Mouse (Mus musculus) forebrain, embryonic 10.5 days (tissue): ENCODE measurements around the gene Tmf1. TPM values are rescaled to one million over a fixed set of nuclear protein-coding genes. Genes with fewer than 3 reads are reported as not detected.

Source experiments
- DNase-seq: peaks from one replicate; pipeline ENCODE4 v3.0.0-alpha.2; 2017; ENCODE audit warnings: low spot score; ENCODE audit errors: extremely low spot score
- H3K27ac ChIP-seq: fragments of 300-500 bp; sonication (generic); 2 replicates; pipeline ENCODE4 v1.5.1; 2016; ENCODE audit warnings: mild to moderate bottlenecking
- H3K27me3 ChIP-seq: fragments of 300-500 bp; sonication (generic); 2 replicates; pipeline ENCODE4 v1.6.1; 2016; ENCODE audit warnings: mild to moderate bottlenecking; ENCODE audit not compliant: poor library complexity, severe bottlenecking
- H3K36me3 ChIP-seq: fragments of 300-500 bp; sonication (generic); replicated peaks from 2 replicates; pipeline ENCODE4 v1.6.1; 2016; ENCODE audit warnings: mild to moderate bottlenecking, moderate library complexity
- H3K4me1 ChIP-seq: fragments of 300-500 bp; sonication (generic); 2 replicates; pipeline ENCODE4 v1.6.1; 2016
- H3K4me3 ChIP-seq: fragments of 300-500 bp; sonication (generic); 2 replicates; pipeline ENCODE4 v1.5.1; 2016; ENCODE audit warnings: mild to moderate bottlenecking, moderate library complexity
- H3K9me3 ChIP-seq: fragments of 300-500 bp; sonication (generic); 2 replicates; pipeline ENCODE4 v1.6.1; 2016; ENCODE audit warnings: mild to moderate bottlenecking, moderate library complexity
- WGBS: fragments of 180-500 bp; shearing (Covaris S2); methylation state at CpG from one replicate; pipeline ENCODE4 v1.1.7; 2016; 5-methylcytosine and 5-hydroxymethylcytosine counted together
- polyA plus RNA-seq: library from polyadenylated mRNA; unstranded; fragments of >200 nt; fragmentation: Nextera tagmentation; extraction: Ambion mirVana; gene quantifications from 2 replicates; pipeline ENCODE4 v1.2.1, GENCODE M21; 2016

Gene Tmf1
- 24.2 and 26.3 TPM in 2 replicates for polyA plus RNA-seq

- no peaks in the 10 kb centered on the region for H3K9me3 ChIP-seq
- peaks cover 20% of the 10 kb centered on the region for H3K4me1 ChIP-seq
- DNase-seq = peak; percentile 94
- H3K27ac ChIP-seq = peak within 1 kb of the TSS; percentile 97
- H3K36me3 ChIP-seq = peaks cover 38% of the 10 kb centered on the region
- WGBS = under 1% methylated on average over 80 of the region's 80 CpGs
- H3K4me3 ChIP-seq = peak within 1 kb of the TSS; percentile 84
- no peaks in the 10 kb centered on the region for H3K27me3 ChIP-seq
Observed at GRCm38 (mm10) chr6:97178491-97179366, at the start of gene Tmf1. Tmf1 (minus strand) TSS chr6:97179122.

- no peaks in the 10 kb centered on the region for H3K9me3 ChIP-seq
- H3K4me3 ChIP-seq = no peak overlapping the region
- no peaks in the 10 kb centered on the region for H3K27me3 ChIP-seq
- DNase-seq = no peak
- no peak overlapping the region for H3K27ac ChIP-seq
- WGBS = 94% methylated on average over 9 of the region's 9 CpGs
- peaks cover 18% of the 10 kb centered on the region for H3K4me1 ChIP-seq
- peaks cover 20% of the 10 kb centered on the region for H3K36me3 ChIP-seq
Observed at GRCm38 (mm10) chr6:97227067-97227847, 48.3 kb upstream of the Tmf1 start.

- 32% methylated on average over 1 of the region's 1 CpGs for WGBS
- Histone ChIP-seq H3K4me1 (peaks cover 30% of the 10 kb centered on the region), H3K27ac (0 out of 2 replicates have a peak overlapping the region, but pooled peaks have one; percentile 8), H3K27me3 (no peaks in the 10 kb centered on the region), H3K9me3 (no peaks in the 10 kb centered on the region), H3K4me3 (no peak overlapping the region), H3K36me3 (peaks cover 16% of the 10 kb centered on the region)
- DNase-seq = no peak
Observed at GRCm38 (mm10) chr6:97226083-97226491, 47.2 kb upstream of the Tmf1 start.

GRCm38 (mm10) chr6:97224505-97224904, 45.6 kb upstream of the Tmf1 start:
- peaks cover 3% of the 10 kb centered on the region for H3K36me3 ChIP-seq
- H3K27ac ChIP-seq = no peak overlapping the region
- H3K27me3 ChIP-seq = no peaks in the 10 kb centered on the region
- no peak for DNase-seq
- H3K4me1 ChIP-seq = peaks cover 35% of the 10 kb centered on the region
- WGBS = 94% methylated on average over 8 of the region's 8 CpGs
- no peak overlapping the region for H3K4me3 ChIP-seq
- H3K9me3 ChIP-seq = no peaks in the 10 kb centered on the region

GRCm38 (mm10) chr6:97223566-97223965, 44.6 kb upstream of the Tmf1 start:
- no peak for DNase-seq
- no peak overlapping the region for H3K27ac ChIP-seq

GRCm38 (mm10) chr6:97222931-97223467, 44.1 kb upstream of the Tmf1 start:
- H3K36me3 ChIP-seq = no peaks in the 10 kb centered on the region; the same call in 1 of the 2 replicates
- no peaks in the 10 kb centered on the region for H3K9me3 ChIP-seq
- DNase-seq = no peak
- 78% methylated on average over 5 of the region's 5 CpGs for WGBS
- H3K4me3 ChIP-seq = no peak overlapping the region
- H3K4me1 ChIP-seq = peaks cover 35% of the 10 kb centered on the region
- H3K27ac ChIP-seq = no peak overlapping the region
- H3K27me3 ChIP-seq = no peaks in the 10 kb centered on the region

More at GRCm38 (mm10) chr6:97223566-97223965, 44.6 kb upstream of the Tmf1 start:
- Histone ChIP-seq H3K27me3 (no peaks in the 10 kb centered on the region), H3K4me3 (no peak overlapping the region), H3K4me1 (peaks cover 35% of the 10 kb centered on the region), H3K36me3 (no peaks in the 10 kb centered on the region; the same call in 1 of the 2 replicates), H3K9me3 (no peaks in the 10 kb centered on the region)
- WGBS = 76% methylated on average over 4 of the region's 4 CpGs

GRCm38 (mm10) chr6:97222321-97222720, 43.4 kb upstream of the Tmf1 start:
- H3K27ac ChIP-seq = no peak overlapping the region; the same call in 1 of the 2 replicates
- DNase-seq = no peak
- peaks cover 35% of the 10 kb centered on the region for H3K4me1 ChIP-seq
- H3K27me3 ChIP-seq = no peaks in the 10 kb centered on the region
- 54% methylated on average over 6 of the region's 6 CpGs for WGBS
- H3K4me3 ChIP-seq = no peak overlapping the region
- no peaks in the 10 kb centered on the region; the same call in 1 of the 2 replicates for H3K36me3 ChIP-seq
- no peaks in the 10 kb centered on the region for H3K9me3 ChIP-seq

GRCm38 (mm10) chr6:97221205-97222025, 42.5 kb upstream of the Tmf1 start:
- 0 out of 2 replicates have a peak overlapping the region, but pooled peaks have one; percentile 17 for H3K27ac ChIP-seq
- H3K4me3 ChIP-seq = no peak overlapping the region
- H3K4me1 ChIP-seq = peaks cover 34% of the 10 kb centered on the region
- DNase-seq = no peak
- no peaks in the 10 kb centered on the region for H3K27me3 ChIP-seq
- H3K9me3 ChIP-seq = no peaks in the 10 kb centered on the region
- H3K36me3 ChIP-seq = no peaks in the 10 kb centered on the region
- 77% methylated on average over 15 of the region's 15 CpGs for WGBS

GRCm38 (mm10) chr6:97220672-97221071, 41.8 kb upstream of the Tmf1 start:
- Histone ChIP-seq H3K4me3 (no peak overlapping the region), H3K9me3 (no peaks in the 10 kb centered on the region), H3K4me1 (peaks cover 27% of the 10 kb centered on the region), H3K27ac (no peak overlapping the region), H3K27me3 (no peaks in the 10 kb centered on the region), H3K36me3 (peaks cover 2% of the 10 kb centered on the region; the same call in 1 of the 2 replicates)
- WGBS = 70% methylated on average over 4 of the region's 5 CpGs
- DNase-seq = no peak

GRCm38 (mm10) chr6:97216154-97216821, 37.4 kb upstream of the Tmf1 start:
- WGBS = 93% methylated on average over 4 of the region's 4 CpGs
- H3K9me3 ChIP-seq = no peaks in the 10 kb centered on the region; the same call in 1 of the 2 replicates

GRCm38 (mm10) chr6:97211981-97212380, 33.1 kb upstream of the Tmf1 start:
- Histone ChIP-seq H3K9me3 (no peaks in the 10 kb centered on the region; the same call in 1 of the 2 replicates), H3K27ac (no peak overlapping the region), H3K27me3 (peaks cover 6% of the 10 kb centered on the region), H3K4me1 (peaks cover 35% of the 10 kb centered on the region), H3K4me3 (peak overlapping the region; percentile 61), H3K36me3 (peaks cover 15% of the 10 kb centered on the region)
- no peak for DNase-seq
- WGBS = 81% methylated on average over 12 of the region's 12 CpGs

More at GRCm38 (mm10) chr6:97216154-97216821, 37.4 kb upstream of the Tmf1 start:
- no peak overlapping the region for H3K27ac ChIP-seq
- no peak overlapping the region for H3K4me3 ChIP-seq
- peaks cover 6% of the 10 kb centered on the region for H3K27me3 ChIP-seq
- no peak for DNase-seq
- H3K36me3 ChIP-seq = peaks cover 15% of the 10 kb centered on the region
- H3K4me1 ChIP-seq = peaks cover 21% of the 10 kb centered on the region
